Mouse (Mus musculus): ENCODE measurements at regions not wholly inside any gene's neighbourhood (a gene's known extent, or its start where the extent isn't known, plus 50 kb on each side); places are given as distances from the start of the nearest gene placed in this dataset.

DNA sequence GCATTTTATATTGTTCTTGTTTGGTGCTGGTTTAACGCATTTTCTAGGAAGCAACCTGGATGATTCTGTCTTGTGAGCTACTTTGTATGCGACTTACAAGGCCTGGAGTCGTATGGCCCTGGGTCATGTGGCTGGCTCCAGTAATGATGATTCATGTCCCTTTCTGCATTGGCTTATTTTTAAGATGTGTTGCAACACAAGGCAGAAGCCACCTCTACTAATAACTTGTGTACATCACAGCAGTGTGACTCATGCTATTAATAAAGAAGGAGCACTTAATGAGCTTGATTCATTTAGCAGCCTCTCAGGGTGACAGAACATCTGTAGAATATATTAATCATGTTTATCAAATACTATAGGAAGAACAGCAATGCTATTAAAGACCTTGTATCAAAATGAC is 84.0 kb downstream of the Slc5a7 start:
- DNase-seq: no peak

DNA sequence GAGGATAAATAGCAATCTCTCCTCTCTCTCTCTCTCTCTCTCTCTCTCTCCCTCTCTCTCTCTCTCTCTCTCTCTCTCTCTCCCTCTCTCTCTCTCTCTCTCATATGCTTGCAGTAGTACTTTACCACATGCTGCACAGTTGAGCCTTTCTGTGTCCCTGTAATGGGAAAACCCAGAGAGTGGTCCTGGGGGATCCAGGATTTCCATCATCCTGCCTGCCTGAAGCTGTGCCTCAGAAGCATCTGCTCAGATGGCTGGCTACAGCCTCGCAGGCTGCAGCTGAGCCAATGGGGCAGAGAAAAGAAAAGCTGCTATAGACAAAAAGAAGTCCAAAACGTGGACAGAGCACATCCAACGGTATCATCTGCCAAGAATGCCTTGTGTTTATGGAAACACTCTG is 97.1 kb downstream of the Slc5a7 start:
- DNase-seq: peak; percentile 27 to 49

DNA sequence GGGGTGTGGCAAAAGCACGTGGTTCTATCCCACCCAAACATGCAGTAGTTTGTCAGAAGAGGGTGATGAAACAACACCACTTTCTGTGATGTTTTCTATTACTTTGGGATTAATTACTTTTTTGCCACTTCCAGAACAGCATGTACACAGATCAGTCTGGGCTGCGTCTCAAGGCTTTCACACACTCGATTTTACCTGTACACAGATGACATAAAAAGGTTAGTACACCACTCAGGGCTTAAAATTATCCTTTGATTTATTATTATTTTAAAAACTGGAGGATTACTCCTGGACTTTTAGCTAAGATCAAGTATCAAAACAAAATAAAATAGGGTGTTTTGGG is 106.6 kb downstream of the Slc5a7 start:
- DNase-seq: no peak

DNA sequence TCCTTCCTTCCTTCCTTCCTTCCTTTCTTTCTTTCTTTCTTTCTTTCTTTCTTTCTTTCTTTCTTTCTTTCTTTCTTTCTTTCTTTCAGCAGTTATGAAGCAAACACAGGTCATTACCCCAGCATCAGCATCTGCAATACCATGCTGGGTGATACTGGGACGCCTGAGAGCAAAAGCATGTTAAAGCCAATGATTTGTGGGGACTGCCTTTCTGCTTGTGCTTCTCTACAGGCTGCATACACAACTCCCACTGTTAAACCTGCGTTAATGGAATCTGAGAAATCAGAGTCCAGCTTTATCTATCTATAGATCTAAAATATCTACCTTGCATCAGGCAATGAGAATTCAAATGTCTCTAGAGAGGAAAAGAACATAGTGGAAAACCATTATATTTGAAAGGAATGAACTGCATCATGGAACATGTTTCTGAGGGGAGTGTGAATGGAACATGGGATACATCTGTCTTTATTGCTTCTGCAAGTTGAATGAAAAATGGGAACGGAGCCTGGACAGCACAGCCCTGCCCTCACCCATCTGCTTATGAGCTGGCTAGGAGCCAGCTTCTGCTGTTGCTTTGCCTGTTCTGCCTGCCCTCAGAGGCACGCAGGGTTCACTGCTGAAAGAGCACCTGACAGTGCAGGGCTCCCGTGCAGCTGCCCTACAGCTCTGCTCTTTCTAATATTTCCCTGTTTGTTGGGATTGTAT is 107.2 kb downstream of the Slc5a7 start:
- DNase-seq: peak; percentile 85 to 88

DNA sequence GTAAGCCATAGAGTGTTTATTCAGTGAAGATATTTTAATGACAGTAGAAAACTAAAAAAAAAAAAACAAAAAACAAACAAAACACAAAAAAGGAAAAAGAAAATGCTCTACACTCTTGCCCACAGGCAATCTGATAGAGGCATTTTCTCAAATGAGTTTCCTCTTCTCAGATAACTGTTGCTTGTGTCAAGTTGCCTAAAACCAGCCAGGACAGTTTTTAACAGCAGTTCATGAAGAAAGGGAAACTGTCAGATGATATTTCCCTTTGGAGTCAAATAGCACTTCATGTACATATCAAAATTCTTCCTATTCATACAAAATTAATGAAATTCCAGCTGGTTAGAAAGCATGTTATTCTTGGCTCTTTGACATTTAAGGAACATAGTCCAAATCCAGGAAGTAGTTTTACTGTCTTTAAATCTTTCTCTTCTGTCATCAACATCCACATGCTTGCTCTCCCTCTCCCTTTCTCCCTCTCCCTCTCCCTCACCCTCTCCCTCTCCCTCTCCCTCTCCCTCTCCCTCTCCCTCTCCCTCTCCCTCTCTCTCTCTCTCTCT is 109.8 kb downstream of the Slc5a7 start:
- no peak for DNase-seq

DNA sequence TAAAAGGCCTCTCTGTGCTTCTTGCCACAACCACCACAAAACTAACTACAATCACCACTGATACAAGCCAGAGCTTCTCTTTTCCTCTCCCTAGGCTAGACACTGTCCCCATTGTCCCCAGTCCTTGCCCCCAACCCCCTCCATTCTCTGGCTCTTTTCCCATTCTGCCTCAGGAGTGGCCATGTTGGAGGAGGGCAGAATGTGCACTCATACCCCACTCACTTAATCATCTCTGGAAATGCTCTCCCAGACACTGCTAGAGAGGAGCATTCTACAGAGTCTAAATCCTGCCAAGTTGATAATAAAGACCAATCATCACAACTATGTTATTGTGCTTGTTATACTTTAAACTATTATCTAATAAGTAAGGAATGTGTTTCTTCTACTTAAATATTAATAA is 116.8 kb downstream of the Slc5a7 start:
- DNase-seq: peak; percentile 6 to 9

DNA sequence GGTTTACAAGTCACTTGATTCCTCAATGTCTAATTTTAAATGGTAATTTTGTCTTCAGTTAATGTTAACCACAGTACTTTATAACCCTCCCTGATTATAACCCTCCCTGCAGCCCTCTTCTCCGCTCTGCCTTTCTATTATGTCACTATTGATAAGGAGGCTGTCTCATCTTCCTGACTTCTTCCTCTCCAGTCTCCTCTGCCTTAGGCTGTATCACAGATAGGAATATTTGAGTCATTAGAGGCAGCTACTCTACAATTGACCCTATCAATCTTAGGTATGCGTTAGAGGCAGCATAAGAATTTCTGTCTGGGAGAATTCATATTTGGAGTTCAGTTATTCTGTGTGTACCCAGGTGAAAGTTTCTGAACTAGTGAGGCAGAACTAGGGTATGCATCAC is 118.3 kb downstream of the Slc5a7 start:
- no peak for DNase-seq

DNA sequence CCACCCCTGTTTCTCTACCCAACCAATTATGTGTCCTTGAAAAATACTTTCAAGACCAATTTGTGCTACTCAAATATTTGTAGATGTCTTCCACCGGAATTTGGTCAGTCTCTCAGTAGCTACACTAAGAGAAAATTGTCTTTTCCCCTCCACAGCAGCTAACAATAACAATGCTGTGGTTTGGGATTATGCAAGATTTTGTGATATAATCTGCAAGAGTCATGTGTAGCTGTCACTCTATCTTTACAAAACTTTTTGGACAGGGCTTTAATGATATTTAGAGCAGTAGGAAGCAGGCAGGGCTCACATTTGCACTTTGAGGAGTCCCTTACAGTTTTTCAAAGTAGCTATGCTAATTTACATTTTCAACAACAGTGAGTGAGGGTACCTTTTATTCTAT is 128.1 kb downstream of the Slc5a7 start:
- DNase-seq: no peak

DNA sequence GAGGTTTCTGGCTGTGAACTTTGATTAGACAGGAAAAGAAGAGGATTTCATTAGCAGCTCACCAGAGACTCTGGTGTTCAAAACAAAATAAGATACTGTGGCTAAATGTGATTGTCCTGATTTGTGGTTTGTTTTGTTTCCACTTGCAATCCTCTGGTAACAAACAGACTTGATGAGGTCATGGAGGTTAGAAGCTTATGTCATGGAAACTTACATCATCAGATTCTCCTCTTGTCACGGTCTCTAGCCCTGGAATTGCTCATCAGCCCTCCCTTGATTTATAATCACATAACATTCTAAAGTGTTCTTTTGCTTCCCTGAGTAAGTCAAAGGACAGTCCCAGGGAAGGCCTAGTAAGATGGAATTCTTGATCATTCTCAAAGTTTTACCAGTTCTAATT is 130.8 kb downstream of the Slc5a7 start:
- no peak for DNase-seq

DNA sequence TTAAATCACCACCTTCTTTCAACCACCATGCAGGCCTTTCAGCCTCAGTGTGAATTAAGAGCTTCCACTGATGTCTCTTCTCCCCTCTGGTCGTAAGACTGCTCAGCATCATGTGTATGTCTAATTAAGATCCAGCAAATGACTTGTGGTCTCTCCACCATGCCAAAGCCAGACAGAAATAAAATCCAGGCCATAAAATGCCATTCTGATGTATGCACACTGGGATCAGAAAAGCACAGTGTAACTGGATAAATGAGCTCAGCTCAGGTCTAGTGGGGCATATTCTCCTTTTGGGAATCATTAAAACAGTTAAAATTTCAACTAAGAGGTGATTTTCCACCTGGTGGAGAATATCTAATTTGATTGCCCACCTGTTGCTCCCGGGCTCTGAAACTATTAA is 136.5 kb downstream of the Slc5a7 start:
- DNase-seq: no peak

DNA sequence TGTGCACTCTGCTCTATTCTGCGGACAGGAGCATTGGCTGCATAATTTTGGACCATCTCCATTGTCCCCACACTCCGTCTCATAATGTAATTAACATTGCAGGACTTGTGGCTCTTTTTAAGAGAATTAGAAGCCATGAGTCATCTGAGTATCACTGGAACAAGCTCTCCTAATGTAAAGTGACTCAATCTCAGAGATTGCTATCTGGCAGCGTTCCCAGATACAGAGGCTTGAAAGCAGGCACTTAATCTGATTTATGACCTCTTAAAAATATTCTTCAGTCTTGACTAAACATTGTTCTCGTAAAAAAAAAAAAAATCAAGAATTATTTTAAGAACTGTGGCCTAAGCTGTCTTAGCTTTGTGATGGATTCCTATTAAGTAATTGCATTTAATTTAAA is 140.1 kb downstream of the Slc5a7 start:
- peak; percentile 5 to 10 for DNase-seq

DNA sequence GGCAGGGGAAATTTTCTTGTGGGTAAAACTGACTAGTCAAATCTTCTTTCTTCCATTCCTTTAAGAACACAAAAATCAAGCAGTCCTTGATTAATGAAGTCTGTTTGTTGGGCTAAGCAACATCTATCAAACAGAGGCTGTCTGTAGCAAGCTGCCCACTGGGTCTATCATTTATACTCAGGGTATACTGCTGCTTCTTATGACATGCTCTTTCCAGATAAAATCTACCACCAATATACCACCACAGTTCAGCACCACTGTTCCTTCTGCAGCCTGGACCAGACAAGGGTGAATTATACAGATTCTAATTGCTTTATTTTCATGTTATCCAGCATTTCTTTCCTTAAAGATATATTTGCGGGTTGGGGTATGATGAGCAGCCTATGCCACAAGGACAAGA is 140.5 kb downstream of the Slc5a7 start:
- DNase-seq: no peak

DNA sequence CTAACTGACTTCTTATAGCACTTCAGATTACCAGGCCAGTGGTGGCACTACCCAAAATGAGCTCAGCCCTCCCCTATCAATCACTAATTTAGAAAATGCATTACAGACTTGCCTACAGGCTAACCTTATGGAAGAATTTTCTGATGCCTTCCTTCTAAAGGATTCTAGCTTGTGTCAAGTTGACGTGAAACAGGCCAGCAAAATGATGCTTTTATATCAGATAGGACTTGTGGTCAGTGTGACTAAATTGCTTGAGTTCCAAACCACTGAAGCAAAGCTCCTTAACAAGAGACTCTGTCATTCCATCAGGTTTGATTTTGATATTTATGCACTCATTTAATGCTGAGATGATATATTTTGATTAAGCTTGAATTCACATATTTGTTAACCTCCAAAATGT is 143.0 kb downstream of the Slc5a7 start:
- DNase-seq: no peak

DNA sequence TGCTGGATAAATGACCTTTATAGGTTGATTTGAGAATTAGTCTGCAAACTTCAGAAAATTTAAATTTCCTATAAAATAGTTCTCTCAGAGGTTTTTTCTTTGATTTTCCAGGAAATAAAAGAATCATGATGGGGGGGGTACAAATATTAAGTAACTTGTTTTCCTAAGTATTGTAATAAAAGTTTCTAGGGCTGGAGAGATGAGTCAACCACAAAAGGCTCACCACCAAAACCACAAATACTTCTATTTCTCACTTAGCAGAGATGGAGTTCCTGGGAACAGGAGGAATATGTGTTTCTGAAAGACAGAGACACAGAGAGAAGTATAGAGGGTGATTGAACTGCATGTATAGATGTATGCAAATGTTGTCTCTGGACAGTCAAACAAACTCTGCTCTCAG is 144.3 kb downstream of the Slc5a7 start:
- no peak for DNase-seq

All from cerebellum, postnatal 10 days (tissue).